Mouse (Mus musculus): ENCODE results near the gene Zbtb45. TPM values are rescaled to one million over a fixed set of nuclear protein-coding genes. Genes with fewer than 3 reads are reported as not detected.

Zbtb45 gene
- polyA plus RNA-seq, 1 experiment from 2014 or later, result 44.0 TPM

DNA sequence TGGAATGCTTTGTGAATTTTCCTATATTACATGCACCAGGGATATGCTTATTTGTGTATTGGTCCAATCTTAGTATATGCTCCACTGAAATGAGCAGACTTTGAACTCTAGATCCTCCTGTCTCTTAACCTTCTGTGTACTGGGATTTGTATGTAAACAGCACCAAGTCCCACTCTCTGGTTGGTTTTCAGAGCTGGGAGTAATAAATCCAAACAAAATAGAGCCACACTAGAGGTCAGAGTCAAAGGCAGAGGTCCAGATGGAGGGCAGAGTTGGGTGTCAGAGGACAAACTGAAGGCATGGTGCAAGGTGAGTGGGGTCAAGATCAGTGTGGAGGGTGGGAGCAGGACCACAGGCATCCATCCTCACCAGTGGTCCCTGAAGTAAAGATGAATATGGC, 14.0 kb downstream of the Zbtb45 start:
- H3K4me2 ChIP-seq (ENCODE audit: low read length), result no peak overlapping the region
- no peak overlapping the region for H3K9ac ChIP-seq (ENCODE audit: low read depth, low read length)
- no peaks in the 10 kb centered on the region for H3K36me3 ChIP-seq (ENCODE audit: control insufficient read depth, insufficient read depth, low read length)
- no peak for ATAC-seq
- H3K9me3 ChIP-seq (replicated peaks; ENCODE audit: control insufficient read depth, low read length, poor library complexity, severe bottlenecking), result no peaks in the 10 kb centered on the region
- no peak overlapping the region for H3K27ac ChIP-seq (ENCODE audit: low read length)
- H3K27me3 ChIP-seq (ENCODE audit: control insufficient read depth, insufficient read depth, low read depth, low read length), result no peaks in the 10 kb centered on the region
- H3K4me1 ChIP-seq (ENCODE audit: control insufficient read depth, insufficient read depth, low read length), result no peaks in the 10 kb centered on the region
- H3K4me3 ChIP-seq (ENCODE audit: low read depth, low read length), result no peak overlapping the region

GRCm38 (mm10) chr7:12993148-12993547, 16.7 kb downstream of the Zbtb45 start:
- ATAC-seq, result no peak
- H3K9me3 ChIP-seq (replicated peaks; ENCODE audit: control insufficient read depth, low read length, poor library complexity, severe bottlenecking), result no peaks in the 10 kb centered on the region
- 91% methylated on average over 10 of the region's 10 CpGs for WGBS

GRCm38 (mm10) chr7:12992222-12992621, 17.6 kb downstream of the Zbtb45 start:
- Histone ChIP-seq H3K27ac (ENCODE audit: low read length) (no peak overlapping the region), H3K9ac (ENCODE audit: low read depth, low read length) (no peak overlapping the region), H3K4me1 (ENCODE audit: control insufficient read depth, insufficient read depth, low read length) (no peaks in the 10 kb centered on the region), H3K9me3 (replicated peaks; ENCODE audit: control insufficient read depth, low read length, poor library complexity, severe bottlenecking) (no peaks in the 10 kb centered on the region), H3K27me3 (ENCODE audit: control insufficient read depth, insufficient read depth, low read depth, low read length) (no peaks in the 10 kb centered on the region), H3K4me2 (ENCODE audit: low read length) (no peak overlapping the region), H3K4me3 (ENCODE audit: low read depth, low read length) (no peak overlapping the region), H3K36me3 (ENCODE audit: control insufficient read depth, insufficient read depth, low read length) (no peaks in the 10 kb centered on the region)
- 6% methylated on average over 3 of the region's 3 CpGs for WGBS
- ATAC-seq, result no peak

More at GRCm38 (mm10) chr7:12993148-12993547, 16.7 kb downstream of the Zbtb45 start:
- Histone ChIP-seq H3K36me3 (ENCODE audit: control insufficient read depth, insufficient read depth, low read length) (no peaks in the 10 kb centered on the region), H3K4me1 (ENCODE audit: control insufficient read depth, insufficient read depth, low read length) (no peaks in the 10 kb centered on the region), H3K27ac (ENCODE audit: low read length) (no peak overlapping the region), H3K4me3 (ENCODE audit: low read depth, low read length) (no peak overlapping the region), H3K4me2 (ENCODE audit: low read length) (no peak overlapping the region), H3K9ac (ENCODE audit: low read depth, low read length) (no peak overlapping the region), H3K27me3 (ENCODE audit: control insufficient read depth, insufficient read depth, low read depth, low read length) (no peaks in the 10 kb centered on the region)

DNA sequence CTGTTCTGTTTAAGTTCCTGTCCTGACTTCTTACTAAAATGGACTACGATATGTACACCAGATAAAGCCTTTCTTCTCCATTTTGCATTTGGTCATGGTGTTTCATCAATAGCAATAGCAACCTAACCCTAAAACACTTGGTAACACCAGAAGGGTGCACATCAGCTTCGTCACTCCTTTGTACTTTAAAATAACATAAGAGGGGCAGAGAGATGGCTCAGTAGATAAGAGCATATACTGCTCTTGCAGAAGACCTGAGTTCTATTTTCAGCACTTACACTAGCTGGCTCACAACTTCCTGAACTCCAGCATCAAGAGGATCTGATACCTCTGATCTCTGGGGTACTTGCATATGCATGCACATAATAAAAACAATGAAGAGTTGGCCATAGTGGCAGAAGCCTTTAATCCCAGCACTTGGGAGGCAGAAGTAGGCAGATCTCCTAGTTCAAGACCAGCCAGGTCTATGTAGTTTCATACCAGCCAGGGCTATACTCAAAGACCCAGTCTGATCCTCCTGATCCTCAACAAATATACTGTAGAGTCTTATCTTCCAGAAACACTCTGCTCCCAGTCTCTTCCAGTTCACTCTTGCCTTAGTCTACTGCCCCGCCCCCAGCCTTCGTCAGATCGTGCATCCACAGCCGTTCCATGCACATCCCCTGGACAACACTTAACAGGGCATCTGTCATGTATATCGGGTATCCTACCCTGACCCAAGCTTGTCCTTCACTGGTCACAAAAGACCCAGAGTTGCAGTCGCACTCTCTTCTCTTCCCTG, 22.2 kb downstream of the Zbtb45 start:
- 85% methylated on average over 8 of the region's 8 CpGs for WGBS

DNA sequence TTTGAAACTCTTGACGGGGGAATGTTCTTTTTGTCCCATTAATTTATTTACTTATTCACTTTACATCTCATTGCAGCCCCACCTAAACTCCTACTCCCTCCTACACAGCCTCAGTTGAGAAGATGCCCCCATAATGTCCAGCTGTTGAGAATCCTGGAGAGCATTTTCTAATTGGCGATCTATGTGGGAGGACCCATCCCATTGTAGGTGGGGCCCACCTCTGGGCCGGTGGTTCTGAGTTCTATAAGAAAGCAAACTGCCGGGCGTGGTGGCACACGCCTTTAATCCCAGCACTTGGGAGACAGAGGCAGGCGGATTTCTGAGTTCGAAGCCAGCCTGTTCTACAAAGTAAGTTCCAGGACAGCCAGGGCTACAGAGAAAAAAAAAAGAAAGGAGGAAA, 22.9 kb downstream of the Zbtb45 start:
- peaks cover 5% of the 10 kb centered on the region; the same call in 1 of the 2 replicates for H3K36me3 ChIP-seq (ENCODE audit: control insufficient read depth, insufficient read depth, low read length)
- H3K4me3 ChIP-seq (ENCODE audit: low read depth, low read length), result no peak overlapping the region
- no peaks in the 10 kb centered on the region for H3K9me3 ChIP-seq (replicated peaks; ENCODE audit: control insufficient read depth, low read length, poor library complexity, severe bottlenecking)
- no peaks in the 10 kb centered on the region for H3K27me3 ChIP-seq (ENCODE audit: control insufficient read depth, insufficient read depth, low read depth, low read length)
- no peak for ATAC-seq
- WGBS, result 86% methylated on average over 8 of the region's 8 CpGs
- H3K4me2 ChIP-seq (ENCODE audit: low read length), result no peak overlapping the region
- H3K4me1 ChIP-seq (ENCODE audit: control insufficient read depth, insufficient read depth, low read length), result no peaks in the 10 kb centered on the region
- H3K9ac ChIP-seq (ENCODE audit: low read depth, low read length), result no peak overlapping the region
- H3K27ac ChIP-seq (ENCODE audit: low read length), result no peak overlapping the region

More for the DNA sequence above, 22.2 kb downstream of the Zbtb45 start:
- Histone ChIP-seq H3K9me3 (replicated peaks; ENCODE audit: control insufficient read depth, low read length, poor library complexity, severe bottlenecking) (no peaks in the 10 kb centered on the region), H3K27ac (ENCODE audit: low read length) (no peak overlapping the region), H3K4me2 (ENCODE audit: low read length) (no peak overlapping the region), H3K27me3 (ENCODE audit: control insufficient read depth, insufficient read depth, low read depth, low read length) (no peaks in the 10 kb centered on the region), H3K4me3 (ENCODE audit: low read depth, low read length) (no peak overlapping the region), H3K36me3 (ENCODE audit: control insufficient read depth, insufficient read depth, low read length) (peaks cover 1% of the 10 kb centered on the region; the same call in 1 of the 2 replicates), H3K9ac (ENCODE audit: low read depth, low read length) (no peak overlapping the region), H3K4me1 (ENCODE audit: control insufficient read depth, insufficient read depth, low read length) (no peaks in the 10 kb centered on the region)
- no peak for ATAC-seq

- no peaks in the 10 kb centered on the region for H3K27me3 ChIP-seq (ENCODE audit: control insufficient read depth, insufficient read depth, low read depth, low read length)
- no peak overlapping the region for H3K4me2 ChIP-seq (ENCODE audit: low read length)
- no peak for ATAC-seq
- peaks cover 5% of the 10 kb centered on the region; the same call in 1 of the 2 replicates for H3K36me3 ChIP-seq (ENCODE audit: control insufficient read depth, insufficient read depth, low read length)
- no peak overlapping the region for H3K4me3 ChIP-seq (ENCODE audit: low read depth, low read length)
- no peaks in the 10 kb centered on the region for H3K4me1 ChIP-seq (ENCODE audit: control insufficient read depth, insufficient read depth, low read length)
- H3K9me3 ChIP-seq (replicated peaks; ENCODE audit: control insufficient read depth, low read length, poor library complexity, severe bottlenecking), result no peaks in the 10 kb centered on the region
- H3K9ac ChIP-seq (ENCODE audit: low read depth, low read length), result no peak overlapping the region
- WGBS, result 95% methylated on average over 1 of the region's 1 CpGs
- no peak overlapping the region for H3K27ac ChIP-seq (ENCODE audit: low read length)
These were observed 24.1 kb downstream of the Zbtb45 start for GRCm38 (mm10) chr7:12985724-12986123.

DNA sequence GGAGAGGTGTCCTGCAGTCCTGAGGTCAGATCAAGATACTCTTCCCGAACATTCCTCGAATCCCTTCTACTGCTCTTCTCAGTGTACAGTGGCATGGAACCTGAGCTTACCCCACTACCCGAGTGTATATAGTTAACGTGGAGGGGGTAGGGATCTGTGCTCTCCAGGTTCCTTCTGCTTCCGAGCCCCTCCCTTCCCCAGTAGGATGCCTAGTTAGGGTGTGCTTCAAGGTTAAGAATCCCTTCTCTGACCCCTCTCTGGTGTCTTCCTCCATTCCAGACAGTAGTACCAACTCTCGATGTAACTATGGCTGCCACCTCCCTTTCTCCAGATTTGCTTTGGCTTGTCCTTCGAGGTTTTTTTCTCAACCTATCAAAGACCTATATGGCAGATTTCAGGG, 29.5 kb downstream of the Zbtb45 start:
- Histone ChIP-seq H3K4me3 (ENCODE audit: low read depth, low read length) (no peak overlapping the region), H3K4me1 (ENCODE audit: control insufficient read depth, insufficient read depth, low read length) (peaks cover 12% of the 10 kb centered on the region), H3K27ac (ENCODE audit: low read length) (no peak overlapping the region), H3K4me2 (ENCODE audit: low read length) (no peak overlapping the region), H3K9me3 (replicated peaks; ENCODE audit: control insufficient read depth, low read length, poor library complexity, severe bottlenecking) (no peaks in the 10 kb centered on the region), H3K36me3 (ENCODE audit: control insufficient read depth, insufficient read depth, low read length) (peaks cover 5% of the 10 kb centered on the region; the same call in 1 of the 2 replicates), H3K27me3 (ENCODE audit: control insufficient read depth, insufficient read depth, low read depth, low read length) (no peaks in the 10 kb centered on the region), H3K9ac (ENCODE audit: low read depth, low read length) (no peak overlapping the region)
- 86% methylated on average over 7 of the region's 7 CpGs for WGBS
- ATAC-seq, result no peak

DNA sequence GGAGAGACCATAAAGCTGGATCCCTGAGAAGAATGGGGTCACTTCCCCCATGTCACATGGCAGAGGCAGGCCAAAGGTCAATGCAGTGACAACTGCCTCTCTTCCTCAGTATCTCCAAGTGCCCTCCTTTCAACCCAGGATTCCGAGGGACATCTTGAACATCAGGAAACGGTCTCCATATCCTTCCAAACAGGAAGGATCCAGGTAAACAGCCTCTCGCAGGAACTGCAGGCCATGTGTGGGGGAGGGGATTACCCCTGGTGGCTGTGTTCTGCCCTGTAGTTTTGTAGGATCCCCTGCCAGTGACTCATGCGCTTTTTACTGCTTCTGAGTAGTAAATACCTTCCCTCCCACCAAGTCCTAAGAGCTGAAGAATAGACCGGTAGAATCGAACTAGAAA, 30.1 kb downstream of the Zbtb45 start:
- no peak overlapping the region for H3K27ac ChIP-seq (ENCODE audit: low read length)
- H3K27me3 ChIP-seq (ENCODE audit: control insufficient read depth, insufficient read depth, low read depth, low read length), result no peaks in the 10 kb centered on the region
- WGBS, result 83% methylated on average over 6 of the region's 6 CpGs
- no peak for ATAC-seq
- peaks cover 5% of the 10 kb centered on the region; the same call in 1 of the 2 replicates for H3K36me3 ChIP-seq (ENCODE audit: control insufficient read depth, insufficient read depth, low read length)
- no peak overlapping the region for H3K4me2 ChIP-seq (ENCODE audit: low read length)
- H3K4me1 ChIP-seq (ENCODE audit: control insufficient read depth, insufficient read depth, low read length), result peaks cover 12% of the 10 kb centered on the region
- H3K9ac ChIP-seq (ENCODE audit: low read depth, low read length), result no peak overlapping the region
- no peaks in the 10 kb centered on the region for H3K9me3 ChIP-seq (replicated peaks; ENCODE audit: control insufficient read depth, low read length, poor library complexity, severe bottlenecking)
- no peak overlapping the region for H3K4me3 ChIP-seq (ENCODE audit: low read depth, low read length)

- peak overlapping the region; percentile 97 for H3K27ac ChIP-seq (ENCODE audit: low read length)
These were observed 30.7 kb downstream of the Zbtb45 start for GRCm38 (mm10) chr7:12978931-12979722.

More at GRCm38 (mm10) chr7:12978931-12979722, 30.7 kb downstream of the Zbtb45 start:
- Histone ChIP-seq H3K36me3 (ENCODE audit: control insufficient read depth, insufficient read depth, low read length) (peaks cover 5% of the 10 kb centered on the region; the same call in 1 of the 2 replicates), H3K4me1 (ENCODE audit: control insufficient read depth, insufficient read depth, low read length) (peaks cover 12% of the 10 kb centered on the region), H3K27me3 (ENCODE audit: control insufficient read depth, insufficient read depth, low read depth, low read length) (no peaks in the 10 kb centered on the region), H3K9me3 (replicated peaks; ENCODE audit: control insufficient read depth, low read length, poor library complexity, severe bottlenecking) (no peaks in the 10 kb centered on the region), H3K4me2 (ENCODE audit: low read length) (peak overlapping the region; percentile 74), H3K9ac (ENCODE audit: low read depth, low read length) (peak overlapping the region; percentile 77; the same call in 1 of the 2 replicates), H3K4me3 (ENCODE audit: low read depth, low read length) (no peak overlapping the region)
- no peak for ATAC-seq
- WGBS, result 89% methylated on average over 18 of the region's 18 CpGs

All from midbrain, embryonic 16.5 days (tissue).